Comparison of ENCODE assay signal across 10 mouse cellular contexts in the genomic region with DNA sequence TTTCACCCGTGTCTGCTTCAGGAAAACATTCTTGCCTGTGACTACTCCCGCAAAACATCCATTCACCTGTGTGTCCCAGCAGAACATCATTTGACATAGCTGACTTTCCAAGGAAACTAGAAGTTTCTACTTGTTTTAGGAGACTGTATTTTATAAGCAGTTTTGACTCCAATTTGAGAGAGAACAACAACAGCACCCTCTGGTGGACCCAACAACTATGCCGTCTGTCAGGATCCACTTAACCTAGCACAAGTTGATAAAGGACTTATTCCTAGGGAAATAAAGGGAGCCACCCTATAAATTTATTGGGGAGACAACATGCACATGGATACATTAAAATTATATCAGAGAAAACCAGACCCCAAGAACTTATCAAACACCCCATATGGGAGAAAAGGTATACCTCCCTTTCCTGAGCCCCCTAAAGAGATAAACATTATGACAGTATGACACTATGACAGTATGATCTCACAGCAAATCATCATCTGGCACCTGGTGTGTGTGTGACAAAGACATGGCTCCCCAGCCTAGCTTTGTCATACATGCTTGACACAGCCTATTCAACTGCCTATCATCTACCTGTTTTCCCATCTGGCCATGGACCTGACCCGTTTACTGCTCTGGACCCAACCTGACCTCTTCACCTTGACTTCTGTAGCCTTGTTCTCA. TPM values are rescaled to one million over a fixed set of nuclear protein-coding genes. Genes with fewer than 3 reads are reported as not detected.
DNase-seq lines count a peak whose midpoint lies in the region; TF ChIP-seq lines count a peak whose summit lies in the region.
"Had no signal": no experiment of that assay in that cellular context is flagged by ENCODE, and none has a peak within 500 bp of the region (broad histone marks: within the 10 kb centered on the region; RNA-seq: fewer than 3 reads in every experiment).

No protein-coding gene starts in this region.

- H3K36me3 ChIP-seq in heart, adult 2 months (ENCODE audit: control insufficient read depth, insufficient read depth, low read length), result no peaks in the 10 kb centered on the region
- no peaks in the 10 kb centered on the region for H3K36me3 ChIP-seq in heart, embryonic 10.5 days
- H3K36me3 ChIP-seq: lung, embryonic 15.5 days had no signal

- intact Hi-C loops in heart, adult 2 months (cut with DNase I), result no loop called here

- no peaks in the 10 kb centered on the region for H3K79me2 ChIP-seq in heart, adult 2 months (replicated peaks; ENCODE audit: control insufficient read depth, insufficient read depth, low read length)

- H3K4me1 ChIP-seq in heart, adult 2 months (ENCODE audit: control insufficient read depth, insufficient read depth, low read length), result no peaks in the 10 kb centered on the region
- H3K4me1 ChIP-seq in heart, embryonic 10.5 days, result no peaks in the 10 kb centered on the region
- H3K4me1 ChIP-seq: lung, embryonic 15.5 days had no signal

- TF ChIP-seq POLR2A in heart, adult 2 months (IDR thresholded peaks at IDR 0.05; ENCODE audit: insufficient read depth, low read depth, low read length), result no peak

- 77% methylated on average over 4 of the region's 4 CpGs for WGBS in heart, adult 2 months
- 76% methylated on average over 4 of the region's 4 CpGs for WGBS in heart, embryonic 10.5 days

- no peak overlapping the region for H3K4me3 ChIP-seq in heart, adult 2 months
- no peak overlapping the region for H3K4me3 ChIP-seq in heart, embryonic 10.5 days
- H3K4me3 ChIP-seq: lung, embryonic 15.5 days had no signal

- peak; percentile 65 for TF ChIP-seq CTCF in heart, adult 2 months (IDR thresholded peaks at IDR 0.05)

- no peak for TF ChIP-seq EP300 in heart, adult 2 months (IDR thresholded peaks at IDR 0.05; ENCODE audit: insufficient read depth, low read depth, low read length)

- no peak overlapping the region for H3K27ac ChIP-seq in heart, adult 2 months
- H3K27ac ChIP-seq in heart, embryonic 10.5 days, result no peak overlapping the region
- H3K27ac ChIP-seq: lung, embryonic 15.5 days had no signal

- no peaks in the 10 kb centered on the region for H3K27me3 ChIP-seq in heart, adult 2 months (ENCODE audit: control insufficient read depth, insufficient read depth, low read length)
- H3K27me3 ChIP-seq in heart, embryonic 10.5 days (ENCODE audit: insufficient read depth, poor library complexity, severe bottlenecking), result no peaks in the 10 kb centered on the region
- H3K27me3 ChIP-seq: lung, embryonic 15.5 days had no signal

- H3K9ac ChIP-seq in heart, adult 2 months (ENCODE audit: low read depth, low read length), result no peak overlapping the region
- H3K9ac ChIP-seq: lung, embryonic 15.5 days had no signal

- no peaks in the 10 kb centered on the region for H3K9me3 ChIP-seq in heart, embryonic 10.5 days
- H3K9me3 ChIP-seq: lung, embryonic 15.5 days had no signal

- DNase-seq in heart, adult 2 months, result peak in 1 of 2 experiments; percentile 4
- no peak for DNase-seq in heart, embryonic 10.5 days (ENCODE audit: low spot score)
- peak; percentile 25 for DNase-seq in 416B (ENCODE audit: low read depth)
- peak; percentile 32 for DNase-seq in R1 (ENCODE audit: low read depth, low spot score)
- peak; percentile 50 to 56 for DNase-seq in kidney, postnatal 4 days
- peak; percentile 37 for DNase-seq in thymus, postnatal 25 days
- no peak for DNase-seq in cerebellum, postnatal 36 days
- DNase-seq in right cerebral cortex, postnatal 4 days, result no peak

RNA-seq across cellular contexts. Expression of a gene that starts 31.9 kb away (rescaled TPM):
- total RNA-seq in heart, adult 2 months (2021), result 10 to 100 TPM; 20.5 to 26.5 TPM
- polyA plus RNA-seq in heart, adult 2 months (2012; rRNA removed), result 16.7 and 19.2 TPM in 2 replicates
- polyA plus RNA-seq in heart, embryonic 10.5 days (2016; fragmentation: Nextera tagmentation; extraction: Ambion mirVana), result 33.5 and 36.3 TPM in 2 replicates

RNA-seq across cellular contexts. Expression of a gene that starts 56.2 kb away (rescaled TPM):
- not detected for total RNA-seq in heart, adult 2 months (2021)
- polyA plus RNA-seq in heart, adult 2 months (2012; rRNA removed), result 0.06 TPM in 1 of 2 replicates, not detected in the other
- not detected in 2 replicates for polyA plus RNA-seq in heart, embryonic 10.5 days (2016; fragmentation: Nextera tagmentation; extraction: Ambion mirVana)
- polyA plus RNA-seq: lung, embryonic 15.5 days; spleen, adult 2 months had no signal

Comparison
In these comparisons a context has a peak if more than half of its experiments do, and no peak if none do; other contexts are left out.
1. DNase-seq: peak in 416B (single experiment), R1 (single experiment), kidney, postnatal 4 days (2 of 2) and thymus, postnatal 25 days (single experiment); none in heart, embryonic 10.5 days (single experiment), cerebellum, postnatal 36 days (0 of 2) and right cerebral cortex, postnatal 4 days (single experiment).